Mouse (Mus musculus): ENCODE measurements around the gene Myo18b. TPM values are rescaled to one million over a fixed set of nuclear protein-coding genes. Genes with fewer than 3 reads are reported as not detected.

Gene Myo18b
- 0.27 and 0.90 TPM in 2 replicates for polyA plus RNA-seq (2011; ENCODE audit: insufficient read depth, insufficient read length, low replicate concordance, missing spikeins)

GRCm38 (mm10) chr5:112895674-112896654 lies at the start of gene Myo18b:
Gene Myo18b, minus strand, starts transcription at chr5:112896362.
- no peaks in the 10 kb centered on the region; the same call in 1 of the 2 replicates for H3K4me1 ChIP-seq (ENCODE audit: control insufficient read depth, insufficient read depth, low read length)
- no peak for TF ChIP-seq POLR2A (IDR thresholded peaks at IDR 0.05; ENCODE audit: borderline replicate concordance, control insufficient read depth, low read depth, low read length)
- no peak for TF ChIP-seq CTCF (IDR thresholded peaks at IDR 0.05; ENCODE audit: control insufficient read depth, insufficient read depth, low read length)
- 77% methylated on average over 17 of the region's 17 CpGs for WGBS
- H3K4me3 ChIP-seq (replicated peaks; ENCODE audit: control insufficient read depth, low read depth, low read length): no peak within 1 kb of the TSS
- no peak within 1 kb of the TSS for H3K27ac ChIP-seq (ENCODE audit: control insufficient read depth, insufficient read depth, low read depth, low read length, poor library complexity)

GRCm38 (mm10) chr5:112945925-112946324 lies 49.8 kb upstream of the Myo18b start:
- Histone ChIP-seq H3K4me1 (ENCODE audit: control insufficient read depth, insufficient read depth, low read length) (no peaks in the 10 kb centered on the region), H3K4me3 (replicated peaks; ENCODE audit: control insufficient read depth, low read depth, low read length) (no peak overlapping the region), H3K27ac (ENCODE audit: control insufficient read depth, insufficient read depth, low read depth, low read length, poor library complexity) (no peak overlapping the region)
- TF ChIP-seq CTCF (IDR thresholded peaks at IDR 0.05; ENCODE audit: control insufficient read depth, insufficient read depth, low read length): no peak
- TF ChIP-seq POLR2A (IDR thresholded peaks at IDR 0.05; ENCODE audit: borderline replicate concordance, control insufficient read depth, low read depth, low read length): no peak
- WGBS: 81% methylated on average over 7 of the region's 7 CpGs

GRCm38 (mm10) chr5:112942244-112942643 lies 46.1 kb upstream of the Myo18b start:
- H3K27ac ChIP-seq (ENCODE audit: control insufficient read depth, insufficient read depth, low read depth, low read length, poor library complexity): no peak overlapping the region
- no peaks in the 10 kb centered on the region for H3K4me1 ChIP-seq (ENCODE audit: control insufficient read depth, insufficient read depth, low read length)
- 78% methylated on average over 7 of the region's 7 CpGs for WGBS
- TF ChIP-seq CTCF (IDR thresholded peaks at IDR 0.05; ENCODE audit: control insufficient read depth, insufficient read depth, low read length): no peak
- H3K4me3 ChIP-seq (replicated peaks; ENCODE audit: control insufficient read depth, low read depth, low read length): no peak overlapping the region

GRCm38 (mm10) chr5:112941001-112941400 lies 44.8 kb upstream of the Myo18b start:
- 92% methylated on average over 12 of the region's 12 CpGs for WGBS
- Histone ChIP-seq H3K27ac (ENCODE audit: control insufficient read depth, insufficient read depth, low read depth, low read length, poor library complexity) (no peak overlapping the region), H3K4me1 (ENCODE audit: control insufficient read depth, insufficient read depth, low read length) (no peaks in the 10 kb centered on the region), H3K4me3 (replicated peaks; ENCODE audit: control insufficient read depth, low read depth, low read length) (no peak overlapping the region)
- no peak for TF ChIP-seq CTCF (IDR thresholded peaks at IDR 0.05; ENCODE audit: control insufficient read depth, insufficient read depth, low read length)
- TF ChIP-seq POLR2A (IDR thresholded peaks at IDR 0.05; ENCODE audit: borderline replicate concordance, control insufficient read depth, low read depth, low read length): no peak

GRCm38 (mm10) chr5:112936632-112937031 lies 40.5 kb upstream of the Myo18b start:
- no peak for TF ChIP-seq POLR2A (IDR thresholded peaks at IDR 0.05; ENCODE audit: borderline replicate concordance, control insufficient read depth, low read depth, low read length)
- TF ChIP-seq CTCF (IDR thresholded peaks at IDR 0.05; ENCODE audit: control insufficient read depth, insufficient read depth, low read length): no peak
- no peak overlapping the region for H3K4me3 ChIP-seq (replicated peaks; ENCODE audit: control insufficient read depth, low read depth, low read length)
- WGBS: 81% methylated on average over 10 of the region's 10 CpGs
- H3K4me1 ChIP-seq (ENCODE audit: control insufficient read depth, insufficient read depth, low read length): no peaks in the 10 kb centered on the region
- no peak overlapping the region for H3K27ac ChIP-seq (ENCODE audit: control insufficient read depth, insufficient read depth, low read depth, low read length, poor library complexity)

GRCm38 (mm10) chr5:112935436-112935835 lies 39.3 kb upstream of the Myo18b start:
- WGBS: 83% methylated on average over 8 of the region's 8 CpGs
- Histone ChIP-seq H3K4me3 (replicated peaks; ENCODE audit: control insufficient read depth, low read depth, low read length) (no peak overlapping the region), H3K27ac (ENCODE audit: control insufficient read depth, insufficient read depth, low read depth, low read length, poor library complexity) (no peak overlapping the region), H3K4me1 (ENCODE audit: control insufficient read depth, insufficient read depth, low read length) (no peaks in the 10 kb centered on the region)
- TF ChIP-seq CTCF (IDR thresholded peaks at IDR 0.05; ENCODE audit: control insufficient read depth, insufficient read depth, low read length) (no peak), POLR2A (IDR thresholded peaks at IDR 0.05; ENCODE audit: borderline replicate concordance, control insufficient read depth, low read depth, low read length) (no peak)

GRCm38 (mm10) chr5:112932878-112933567 lies 36.9 kb upstream of the Myo18b start:
- no peak for TF ChIP-seq POLR2A (IDR thresholded peaks at IDR 0.05; ENCODE audit: borderline replicate concordance, control insufficient read depth, low read depth, low read length)
- TF ChIP-seq CTCF (IDR thresholded peaks at IDR 0.05; ENCODE audit: control insufficient read depth, insufficient read depth, low read length): no peak
- 87% methylated on average over 11 of the region's 11 CpGs for WGBS
- Histone ChIP-seq H3K27ac (ENCODE audit: control insufficient read depth, insufficient read depth, low read depth, low read length, poor library complexity) (no peak overlapping the region), H3K4me1 (ENCODE audit: control insufficient read depth, insufficient read depth, low read length) (no peaks in the 10 kb centered on the region), H3K4me3 (replicated peaks; ENCODE audit: control insufficient read depth, low read depth, low read length) (no peak overlapping the region)

GRCm38 (mm10) chr5:112931901-112932300 lies 35.7 kb upstream of the Myo18b start:
- no peaks in the 10 kb centered on the region for H3K4me1 ChIP-seq (ENCODE audit: control insufficient read depth, insufficient read depth, low read length)
- H3K27ac ChIP-seq (ENCODE audit: control insufficient read depth, insufficient read depth, low read depth, low read length, poor library complexity): no peak overlapping the region
- TF ChIP-seq POLR2A (IDR thresholded peaks at IDR 0.05; ENCODE audit: borderline replicate concordance, control insufficient read depth, low read depth, low read length) (no peak), CTCF (IDR thresholded peaks at IDR 0.05; ENCODE audit: control insufficient read depth, insufficient read depth, low read length) (no peak)
- H3K4me3 ChIP-seq (replicated peaks; ENCODE audit: control insufficient read depth, low read depth, low read length): no peak overlapping the region
- 81% methylated on average over 5 of the region's 5 CpGs for WGBS
